Mouse (Mus musculus): ENCODE data around the gene Gdf7. TPM values are rescaled to one million over a fixed set of nuclear protein-coding genes. Genes with fewer than 3 reads are reported as not detected.

Gene Gdf7
- total RNA-seq, 2 experiments from 2014 or later: not detected

Other genes with a start within 250 kb of the Gdf7 start
- 15.1 and 27.7 TPM in 2 replicates for gene Ldah, start 93.8 kb downstream of the Gdf7 start, total RNA-seq (2015; ENCODE audit: low replicate concordance)
- 4.6 and 8.5 TPM in 2 replicates for gene Ldah, start 93.8 kb downstream of the Gdf7 start, total RNA-seq (2017; ENCODE audit: low replicate concordance)
- gene Hs1bp3, start 11.5 kb upstream of the Gdf7 start, total RNA-seq (2015; ENCODE audit: low replicate concordance): 2.1 and 2.9 TPM in 2 replicates
- 0.39 and 0.61 TPM in 2 replicates for gene Hs1bp3, start 11.5 kb upstream of the Gdf7 start, total RNA-seq (2017; ENCODE audit: low replicate concordance)
- 8.3 and 23.5 TPM in 2 replicates for gene Rhob, start 198.1 kb upstream of the Gdf7 start, total RNA-seq (2015; ENCODE audit: low replicate concordance)
- gene Rhob, start 198.1 kb upstream of the Gdf7 start, total RNA-seq (2017; ENCODE audit: low replicate concordance): 5.4 and 5.5 TPM in 2 replicates

Measured in erythroid progenitor cell, adult 5-6 weeks (primary cell).